Mouse (Mus musculus): ENCODE results near the gene Xcl1.

- TF ChIP-seq GATA1 (IDR thresholded peaks at IDR 0.05; ENCODE audit: low read length) (no peak), TAL1 (IDR thresholded peaks at IDR 0.05; ENCODE audit: low read length) (no peak)
Observed at GRCm38 (mm10) chr1:164905047-164905446, 30.3 kb downstream of the Xcl1 start.
